Mouse (Mus musculus): ENCODE data around the gene Nlrp10. TPM values are rescaled to one million over a fixed set of nuclear protein-coding genes. Genes with fewer than 3 reads are reported as not detected.
A peak's percentile ranks its signal among the peaks of the same experiment; 100 is the strongest.

Gene Nlrp10
- polyA plus RNA-seq (2014; fragmentation: Nextera tagmentation; extraction: Ambion mirVana), result 0.04 and 0.11 TPM in 2 replicates

DNA sequence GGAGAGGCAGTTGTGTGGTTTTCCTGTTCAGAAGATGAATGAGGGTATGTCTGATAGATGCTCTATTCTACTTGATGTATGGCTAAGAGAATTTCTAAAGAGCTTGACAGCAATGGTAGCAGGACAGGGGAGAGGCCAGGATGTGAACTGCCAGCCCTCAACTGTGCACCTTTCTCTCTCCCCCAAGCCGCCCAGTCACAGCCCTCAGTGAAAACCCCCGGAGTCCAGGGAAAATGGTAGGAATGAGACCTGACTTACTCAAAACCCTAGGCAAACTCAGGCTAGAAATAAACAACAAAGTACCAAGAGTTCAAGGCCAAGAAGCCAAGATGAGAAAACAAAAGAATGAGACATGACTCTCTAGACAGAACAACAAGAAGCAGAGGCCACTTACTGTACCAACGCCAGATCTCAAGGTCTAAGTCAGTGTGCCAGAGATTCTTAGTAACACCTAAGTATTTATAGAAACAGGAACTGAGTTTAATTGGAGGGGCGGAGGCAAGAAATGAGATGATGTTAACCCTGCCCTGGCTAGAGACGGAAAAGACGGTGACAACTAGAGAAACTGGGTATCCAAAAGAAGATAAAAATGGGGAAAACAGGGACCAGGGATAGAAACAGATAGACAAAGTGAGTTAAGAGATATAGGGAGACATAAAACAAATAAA, at the start of gene Nlrp10:
Gene Nlrp10, minus strand, starts transcription at position 453 of the 668 bp plus-strand sequence.
- Histone ChIP-seq H3K9ac (ENCODE audit: low read depth, low read length) (no peak within 1 kb of the TSS), H3K36me3 (ENCODE audit: control insufficient read depth, insufficient read depth, low read length) (no peaks in the 10 kb centered on the region), H3K9me3 (ENCODE audit: control insufficient read depth, low read length) (no peaks in the 10 kb centered on the region), H3K27me3 (replicated peaks; ENCODE audit: control insufficient read depth, insufficient read depth, low read length) (no peaks in the 10 kb centered on the region), H3K27ac (ENCODE audit: low read depth, low read length) (no peak within 1 kb of the TSS), H3K4me1 (replicated peaks; ENCODE audit: control insufficient read depth, insufficient read depth, low read length) (no peaks in the 10 kb centered on the region), H3K4me3 (ENCODE audit: low read depth, low read length) (no peak within 1 kb of the TSS), H3K4me2 (no peak within 1 kb of the TSS)
- no peak for DNase-seq (ENCODE audit: low spot score)
- 60% methylated on average over 6 of the region's 6 CpGs for WGBS
- ATAC-seq (replicated peaks; ENCODE audit: low FRiP score), result no peak

DNA sequence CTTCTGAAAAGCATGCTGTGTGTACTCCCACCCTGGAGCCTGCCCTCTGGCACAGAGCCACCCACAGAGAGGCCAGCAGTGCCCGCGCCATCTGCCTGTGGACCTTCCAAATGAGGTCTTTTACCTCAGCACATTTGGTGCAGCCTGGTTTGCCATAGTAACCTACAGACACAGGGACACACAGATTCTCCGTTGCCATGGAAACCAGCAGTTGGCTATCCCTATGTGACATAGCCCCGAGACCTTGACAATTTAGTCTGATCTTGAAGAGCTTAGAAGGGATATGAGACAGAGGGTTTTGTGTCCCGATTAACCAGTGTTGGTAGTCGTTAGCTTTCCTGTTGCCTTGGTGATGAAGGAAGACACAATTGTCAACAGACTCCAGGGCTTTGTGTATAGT, 42.3 kb upstream of the Nlrp10 start:
- no peak for ATAC-seq (replicated peaks; ENCODE audit: low FRiP score)
- H3K27ac ChIP-seq (ENCODE audit: low read depth, low read length), result no peak overlapping the region

DNA sequence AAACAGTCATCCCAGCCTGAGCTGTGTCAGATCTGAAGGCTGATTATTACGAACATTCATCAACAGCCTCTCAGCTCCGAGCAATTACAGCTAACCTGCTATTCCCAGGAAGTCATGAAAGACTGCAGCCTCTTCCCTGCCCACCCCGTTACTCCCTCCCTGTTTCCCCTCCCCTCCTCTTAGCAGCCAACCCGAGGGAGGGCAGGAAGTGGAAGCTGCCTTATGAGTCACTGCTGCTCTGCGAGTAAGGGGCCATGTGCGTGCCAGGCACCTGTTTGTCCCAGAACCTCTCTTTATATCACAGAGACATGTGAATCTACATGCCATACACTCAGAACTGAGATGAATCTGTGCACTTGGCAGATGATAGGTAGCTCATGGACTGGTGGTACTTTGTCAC, 38.2 kb upstream of the Nlrp10 start:
- no peak for ATAC-seq (replicated peaks; ENCODE audit: low FRiP score)
- no peak overlapping the region for H3K4me3 ChIP-seq (ENCODE audit: low read depth, low read length)
- no peaks in the 10 kb centered on the region for H3K27me3 ChIP-seq (replicated peaks; ENCODE audit: control insufficient read depth, insufficient read depth, low read length)
- no peaks in the 10 kb centered on the region for H3K9me3 ChIP-seq (ENCODE audit: control insufficient read depth, low read length)
- H3K9ac ChIP-seq (ENCODE audit: low read depth, low read length), result no peak overlapping the region
- WGBS, result 29% methylated on average over 6 of the region's 6 CpGs
- no peaks in the 10 kb centered on the region for H3K36me3 ChIP-seq (ENCODE audit: control insufficient read depth, insufficient read depth, low read length)
- H3K27ac ChIP-seq (ENCODE audit: low read depth, low read length), result no peak overlapping the region
- DNase-seq (ENCODE audit: low spot score), result no peak
- H3K4me2 ChIP-seq, result no peak overlapping the region
- H3K4me1 ChIP-seq (replicated peaks; ENCODE audit: control insufficient read depth, insufficient read depth, low read length), result no peaks in the 10 kb centered on the region

More for the DNA sequence above, 42.3 kb upstream of the Nlrp10 start:
- H3K36me3 ChIP-seq (ENCODE audit: control insufficient read depth, insufficient read depth, low read length), result no peaks in the 10 kb centered on the region
- 70% methylated on average over 6 of the region's 6 CpGs for WGBS
- no peak for DNase-seq (ENCODE audit: low spot score)
- H3K9ac ChIP-seq (ENCODE audit: low read depth, low read length), result no peak overlapping the region
- H3K4me1 ChIP-seq (replicated peaks; ENCODE audit: control insufficient read depth, insufficient read depth, low read length), result no peaks in the 10 kb centered on the region
- no peak overlapping the region for H3K4me2 ChIP-seq
- no peak overlapping the region for H3K4me3 ChIP-seq (ENCODE audit: low read depth, low read length)
- no peaks in the 10 kb centered on the region for H3K9me3 ChIP-seq (ENCODE audit: control insufficient read depth, low read length)
- no peaks in the 10 kb centered on the region for H3K27me3 ChIP-seq (replicated peaks; ENCODE audit: control insufficient read depth, insufficient read depth, low read length)

DNA sequence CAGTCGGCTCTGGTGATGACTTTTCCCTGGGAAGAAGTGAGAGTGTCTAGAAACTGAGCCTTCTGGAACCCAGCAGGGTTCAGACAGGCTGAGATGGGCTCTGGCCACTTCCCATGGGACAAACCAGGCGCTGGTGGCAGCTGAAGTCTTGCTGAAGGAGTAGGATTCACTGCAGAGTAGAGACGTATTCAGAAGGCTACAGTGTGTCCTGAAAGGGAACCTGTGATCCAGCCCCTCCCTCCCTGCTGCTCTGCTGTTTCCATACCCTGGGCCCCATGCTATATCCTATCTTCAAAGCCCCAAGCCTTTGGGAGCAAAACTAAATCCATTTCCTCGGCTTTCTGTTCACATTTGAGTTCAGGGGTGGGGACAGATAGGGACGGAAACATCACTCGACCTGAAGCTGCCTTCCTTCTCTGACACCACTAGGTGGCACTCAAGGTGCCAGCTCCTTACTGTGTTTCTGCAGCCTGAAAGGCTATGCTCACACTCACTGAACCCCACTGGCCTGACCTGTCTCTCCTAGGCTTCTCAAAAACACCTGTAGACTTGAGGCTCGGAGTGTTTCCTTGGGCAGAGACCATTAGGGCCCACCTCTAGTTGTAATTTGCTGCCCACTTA, 36.9 kb upstream of the Nlrp10 start:
- Histone ChIP-seq H3K4me3 (ENCODE audit: low read depth, low read length) (no peak overlapping the region), H3K4me2 (no peak overlapping the region), H3K36me3 (ENCODE audit: control insufficient read depth, insufficient read depth, low read length) (no peaks in the 10 kb centered on the region), H3K27ac (ENCODE audit: low read depth, low read length) (no peak overlapping the region), H3K27me3 (replicated peaks; ENCODE audit: control insufficient read depth, insufficient read depth, low read length) (no peaks in the 10 kb centered on the region), H3K9me3 (ENCODE audit: control insufficient read depth, low read length) (no peaks in the 10 kb centered on the region), H3K9ac (ENCODE audit: low read depth, low read length) (no peak overlapping the region), H3K4me1 (replicated peaks; ENCODE audit: control insufficient read depth, insufficient read depth, low read length) (no peaks in the 10 kb centered on the region)
- ATAC-seq (replicated peaks; ENCODE audit: low FRiP score) (no peak; the same call in 1 of the 2 replicates), DNase-seq (ENCODE audit: low spot score) (no peak)
- 31% methylated on average over 7 of the region's 7 CpGs for WGBS

DNA sequence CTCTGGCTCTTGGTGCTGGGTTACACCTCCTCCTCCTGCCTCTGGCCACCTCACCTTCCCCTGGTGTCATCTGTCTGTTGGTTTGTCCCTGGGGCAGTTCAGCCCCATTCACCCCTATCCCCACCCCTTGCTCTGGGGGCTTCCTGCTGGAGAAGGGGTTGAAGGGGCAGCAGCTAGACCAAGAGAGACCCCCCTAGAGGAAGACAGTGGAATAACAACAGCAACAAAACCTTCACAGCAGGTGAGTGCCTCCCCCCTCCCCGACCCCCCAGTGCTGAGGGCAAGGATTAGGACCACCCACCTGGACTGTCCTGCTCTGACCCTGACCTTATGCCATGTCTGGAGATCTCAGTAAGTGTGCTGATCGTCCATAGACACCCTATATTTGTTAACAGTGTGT, 36.0 kb upstream of the Nlrp10 start:
- no peak for DNase-seq (ENCODE audit: low spot score)
- Histone ChIP-seq H3K27ac (ENCODE audit: low read depth, low read length) (no peak overlapping the region), H3K9ac (ENCODE audit: low read depth, low read length) (no peak overlapping the region), H3K9me3 (ENCODE audit: control insufficient read depth, low read length) (no peaks in the 10 kb centered on the region), H3K36me3 (ENCODE audit: control insufficient read depth, insufficient read depth, low read length) (no peaks in the 10 kb centered on the region), H3K4me2 (no peak overlapping the region), H3K27me3 (replicated peaks; ENCODE audit: control insufficient read depth, insufficient read depth, low read length) (no peaks in the 10 kb centered on the region), H3K4me3 (ENCODE audit: low read depth, low read length) (no peak overlapping the region), H3K4me1 (replicated peaks; ENCODE audit: control insufficient read depth, insufficient read depth, low read length) (no peaks in the 10 kb centered on the region)
- 23% methylated on average over 2 of the region's 2 CpGs for WGBS
- no peak for ATAC-seq (replicated peaks; ENCODE audit: low FRiP score)

DNA sequence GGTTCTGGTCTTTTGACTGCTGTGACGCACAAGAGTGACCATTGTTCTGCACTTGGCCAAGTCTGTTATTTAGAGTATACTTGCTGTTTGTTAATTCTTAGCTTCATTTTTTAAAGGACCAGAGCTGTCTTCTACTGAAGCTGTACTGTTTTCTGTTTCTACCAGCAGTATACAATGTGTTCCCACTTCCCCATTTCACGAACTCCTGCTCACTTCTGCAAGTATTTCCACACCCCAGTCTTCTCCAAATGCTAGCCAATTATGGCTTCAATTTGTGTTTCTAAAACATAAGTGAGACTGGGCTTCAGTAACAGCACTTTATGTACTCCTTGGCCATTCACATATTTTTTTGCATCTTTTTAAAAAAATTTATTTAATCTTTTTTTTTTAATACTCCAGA, 27.8 kb upstream of the Nlrp10 start:
- ATAC-seq (replicated peaks; ENCODE audit: low FRiP score), result no peak
- DNase-seq (ENCODE audit: low spot score), result no peak
- Histone ChIP-seq H3K4me2 (no peak overlapping the region), H3K27me3 (replicated peaks; ENCODE audit: control insufficient read depth, insufficient read depth, low read length) (peaks cover 7% of the 10 kb centered on the region; the same call in 1 of the 2 replicates), H3K27ac (ENCODE audit: low read depth, low read length) (no peak overlapping the region), H3K36me3 (ENCODE audit: control insufficient read depth, insufficient read depth, low read length) (no peaks in the 10 kb centered on the region), H3K4me1 (replicated peaks; ENCODE audit: control insufficient read depth, insufficient read depth, low read length) (no peaks in the 10 kb centered on the region), H3K4me3 (ENCODE audit: low read depth, low read length) (no peak overlapping the region), H3K9me3 (ENCODE audit: control insufficient read depth, low read length) (no peaks in the 10 kb centered on the region), H3K9ac (ENCODE audit: low read depth, low read length) (no peak overlapping the region)
- 59% methylated on average over 2 of the region's 2 CpGs for WGBS

DNA sequence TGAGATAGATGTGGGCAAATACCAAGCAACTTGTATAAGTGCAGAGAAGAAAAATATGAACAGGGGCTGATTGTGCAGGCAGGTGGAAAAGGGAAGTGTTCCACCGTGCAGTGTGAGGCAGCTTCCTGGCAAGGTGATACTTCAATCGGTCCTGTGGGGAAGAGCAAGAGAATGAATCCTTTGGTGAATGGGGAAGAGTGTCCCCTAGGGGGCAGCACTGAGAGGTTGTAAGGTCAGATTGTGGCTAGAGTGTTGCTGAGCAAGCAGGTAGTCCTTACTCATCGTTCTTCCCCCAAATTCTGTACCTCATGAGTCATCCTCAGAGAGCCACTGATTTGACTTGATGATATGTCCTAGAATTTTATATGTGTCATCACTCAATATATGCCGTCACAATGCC, 24.2 kb upstream of the Nlrp10 start:
- 49% methylated on average over 4 of the region's 4 CpGs for WGBS
- Histone ChIP-seq H3K4me3 (ENCODE audit: low read depth, low read length) (no peak overlapping the region), H3K9me3 (ENCODE audit: control insufficient read depth, low read length) (no peaks in the 10 kb centered on the region), H3K4me2 (no peak overlapping the region), H3K27me3 (replicated peaks; ENCODE audit: control insufficient read depth, insufficient read depth, low read length) (peaks cover 42% of the 10 kb centered on the region), H3K9ac (ENCODE audit: low read depth, low read length) (no peak overlapping the region), H3K27ac (ENCODE audit: low read depth, low read length) (no peak overlapping the region), H3K4me1 (replicated peaks; ENCODE audit: control insufficient read depth, insufficient read depth, low read length) (no peaks in the 10 kb centered on the region; the same call in 1 of the 2 replicates), H3K36me3 (ENCODE audit: control insufficient read depth, insufficient read depth, low read length) (no peaks in the 10 kb centered on the region)
- 0 out of 2 replicates have a peak, but pooled peaks have one; percentile 15 for ATAC-seq (replicated peaks; ENCODE audit: low FRiP score)
- no peak for DNase-seq (ENCODE audit: low spot score)

DNA sequence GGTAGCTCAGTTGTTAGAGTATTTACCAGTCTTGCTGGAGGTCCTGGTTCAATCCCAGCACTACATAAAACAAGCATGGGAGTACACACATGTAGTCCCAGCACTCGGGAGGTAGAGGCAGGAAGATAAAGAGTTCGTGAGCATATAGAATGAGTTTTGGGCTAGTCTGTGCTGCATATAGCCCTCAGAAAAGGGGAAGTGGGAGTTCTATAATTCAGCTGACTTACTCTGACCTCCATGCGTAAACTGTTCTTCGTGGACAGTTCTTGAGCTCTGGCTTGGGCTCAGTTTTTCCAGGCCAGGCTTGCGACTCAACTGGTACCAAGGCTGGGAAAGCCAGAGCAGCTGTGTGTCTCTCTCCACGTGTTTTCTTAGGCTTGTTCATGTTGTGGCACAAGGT, 22.8 kb upstream of the Nlrp10 start:
- no peaks in the 10 kb centered on the region for H3K9me3 ChIP-seq (ENCODE audit: control insufficient read depth, low read length)
- no peak for DNase-seq (ENCODE audit: low spot score)
- H3K27ac ChIP-seq (ENCODE audit: low read depth, low read length), result no peak overlapping the region
- no peak overlapping the region for H3K9ac ChIP-seq (ENCODE audit: low read depth, low read length)
- H3K4me3 ChIP-seq (ENCODE audit: low read depth, low read length), result no peak overlapping the region
- H3K36me3 ChIP-seq (ENCODE audit: control insufficient read depth, insufficient read depth, low read length), result no peaks in the 10 kb centered on the region
- H3K27me3 ChIP-seq (replicated peaks; ENCODE audit: control insufficient read depth, insufficient read depth, low read length), result peaks cover 45% of the 10 kb centered on the region
- no peak for ATAC-seq (replicated peaks; ENCODE audit: low FRiP score)
- 57% methylated on average over 6 of the region's 6 CpGs for WGBS
- H3K4me1 ChIP-seq (replicated peaks; ENCODE audit: control insufficient read depth, insufficient read depth, low read length), result no peaks in the 10 kb centered on the region; the same call in 1 of the 2 replicates
- H3K4me2 ChIP-seq, result no peak overlapping the region
